7 mouse cellular contexts compared by ENCODE assay signal in genomic region chr4:48076693-48077471, GRCm38 (mm10). TPM values are rescaled to one million over a fixed set of nuclear protein-coding genes. Genes with fewer than 3 reads are reported as not detected.
A peak's percentile ranks its signal among the peaks of the same experiment; 100 is the strongest.
DNase-seq lines count a peak whose midpoint lies in the region; ATAC-seq and TF ChIP-seq lines count a peak whose summit lies in the region.

No protein-coding gene starts in this region.

- TF ChIP-seq CTCF in kidney, adult 2 months (conservative IDR thresholded peaks at IDR 0.05; ENCODE audit: insufficient read depth, insufficient read length, low read depth, low read length) = no peak

- H3K27me3 ChIP-seq in kidney, adult 2 months (replicated peaks; ENCODE audit: control insufficient read depth, insufficient read depth, low read length) = no peaks in the 10 kb centered on the region

- H3K36me3 ChIP-seq in kidney, adult 2 months (ENCODE audit: control insufficient read depth, insufficient read depth, low read length) = no peaks in the 10 kb centered on the region

- no peak overlapping the region for H3K4me3 ChIP-seq in kidney, adult 2 months (ENCODE audit: insufficient read depth, low read depth, low read length)

- WGBS in kidney, adult 2 months = 70% methylated on average over 13 of the region's 13 CpGs

- no peaks in the 10 kb centered on the region for H3K4me1 ChIP-seq in kidney, adult 2 months (ENCODE audit: control insufficient read depth, insufficient read depth, low read length)

- no peak for TF ChIP-seq POLR2A in kidney, adult 2 months (IDR thresholded peaks at IDR 0.05; ENCODE audit: low read depth, low read length)

- H3K27ac ChIP-seq in kidney, adult 2 months (ENCODE audit: insufficient read depth, low read depth, low read length) = no peak overlapping the region

- peak; percentile 42 for DNase-seq in layer of hippocampus, adult 9-11 months
- DNase-seq in layer of hippocampus, adult 9-10 months (ENCODE audit: low spot score) = no peak
- peak; percentile 51 for DNase-seq in kidney, adult 2 months
- peak; percentile 47 for DNase-seq in lung, postnatal 25 days (ENCODE audit: low spot score)
- DNase-seq in ovary, postnatal 14 days (ENCODE audit: low spot score) = no peak
- no peak for DNase-seq in embryo, embryonic 10 days (ENCODE audit: low spot score)

- peak; percentile 58 for ATAC-seq in erythroblast, adult 5-6 weeks (replicated peaks; ENCODE audit: low FRiP score, poor library complexity, severe bottlenecking)

RNA-seq across cellular contexts. Expression of gene Nr4a3, which starts 31.9 kb away (rescaled TPM):
- not detected in 2 replicates for total RNA-seq in erythroblast, adult 5-6 weeks (2015; ENCODE audit: low replicate concordance)
- total RNA-seq in erythroblast, adult 5-6 weeks (2017; ENCODE audit: low replicate concordance) = 1.7 TPM in 1 of 2 replicates, not detected in the other
- 0.30 and 0.72 TPM in 2 replicates for polyA plus RNA-seq in kidney, adult 2 months (2012; rRNA removed)

RNA-seq across cellular contexts. Expression of gene Stx17, which starts 47.8 kb away (rescaled TPM):
- 3.5 and 8.2 TPM in 2 replicates for total RNA-seq in erythroblast, adult 5-6 weeks (2015; ENCODE audit: low replicate concordance)
- 12.7 and 16.5 TPM in 2 replicates for total RNA-seq in erythroblast, adult 5-6 weeks (2017; ENCODE audit: low replicate concordance)
- polyA plus RNA-seq in kidney, adult 2 months (2012; rRNA removed) = 6.1 and 6.6 TPM in 2 replicates

Comparison
In these comparisons a context has a peak if more than half of its experiments do, and no peak if none do; other contexts are left out.
1. DNase-seq: peak in layer of hippocampus, adult 9-11 months (single experiment), kidney, adult 2 months (single experiment) and lung, postnatal 25 days (single experiment); none in layer of hippocampus, adult 9-10 months (single experiment), ovary, postnatal 14 days (single experiment) and embryo, embryonic 10 days (single experiment).